Mouse (Mus musculus) CD4-positive, CD25-positive, alpha-beta regulatory T cell, adult 2 months (primary cell): Measurements from ENCODE around the gene Pafah1b2.

Experiments
- DNase-seq: peaks from one replicate; pipeline ENCODE4 v3.0.0-alpha.2; 2012; ENCODE audit warnings: low read depth, low spot score

The Pafah1b2 gene

DNA sequence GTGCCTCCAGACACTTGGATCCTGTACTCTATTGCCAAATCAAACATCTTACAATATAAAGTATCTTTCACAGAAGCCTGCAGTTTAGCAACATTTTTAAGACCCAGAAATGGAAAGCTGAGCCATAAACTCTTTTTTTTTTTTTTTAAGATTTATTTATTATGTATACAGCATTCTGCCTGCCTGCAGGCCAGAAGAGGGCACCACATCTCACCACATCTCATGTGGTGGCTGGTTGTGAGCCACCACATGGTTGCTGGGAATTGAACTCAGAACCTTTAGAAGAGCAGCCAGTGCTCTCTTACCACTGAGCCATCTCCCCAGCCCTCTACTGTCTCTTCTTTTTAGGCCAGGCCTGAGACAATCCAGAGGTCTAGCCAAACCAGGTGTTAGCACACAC, 31.2 kb downstream of the Pafah1b2 start:
- peak; percentile 64 for DNase-seq

DNA sequence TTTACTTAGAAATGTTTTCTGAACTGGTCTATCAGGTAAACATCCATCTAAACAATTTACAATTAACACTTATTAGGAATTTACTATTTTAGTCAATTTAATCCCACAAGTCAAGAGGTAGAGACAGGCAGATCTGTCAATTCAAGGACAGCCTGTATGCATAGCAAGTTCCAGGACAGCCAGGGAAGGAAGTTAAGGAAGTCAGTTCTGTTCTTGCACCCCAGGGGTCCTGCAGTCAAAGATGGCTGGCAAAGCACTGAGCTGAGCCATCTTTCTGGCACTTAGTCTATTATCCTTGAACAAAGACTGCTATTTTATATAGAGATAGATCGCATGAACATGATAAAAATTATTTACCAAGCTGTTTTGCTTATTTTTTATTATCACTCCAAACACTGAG, 31.9 kb downstream of the Pafah1b2 start:
- DNase-seq: no peak

DNA sequence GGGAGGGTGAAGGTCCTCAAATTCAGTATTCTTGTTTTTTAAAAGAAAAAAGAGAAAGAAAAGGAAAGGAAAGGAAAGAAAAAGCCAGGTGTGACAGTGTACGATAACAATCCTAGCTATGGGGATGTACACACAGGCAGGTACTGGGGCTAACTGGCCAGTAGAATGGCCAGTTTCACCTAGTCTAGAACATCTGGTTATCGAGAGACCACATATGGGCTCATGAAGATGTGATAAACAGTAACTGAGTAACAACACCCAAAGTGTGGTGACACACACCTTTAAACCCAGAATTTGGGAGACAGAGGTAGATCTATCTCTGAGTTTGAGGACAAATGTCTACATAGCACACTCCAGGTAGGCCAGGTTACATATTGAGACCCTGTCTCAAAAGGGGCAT, 32.7 kb downstream of the Pafah1b2 start:
- no peak for DNase-seq

DNA sequence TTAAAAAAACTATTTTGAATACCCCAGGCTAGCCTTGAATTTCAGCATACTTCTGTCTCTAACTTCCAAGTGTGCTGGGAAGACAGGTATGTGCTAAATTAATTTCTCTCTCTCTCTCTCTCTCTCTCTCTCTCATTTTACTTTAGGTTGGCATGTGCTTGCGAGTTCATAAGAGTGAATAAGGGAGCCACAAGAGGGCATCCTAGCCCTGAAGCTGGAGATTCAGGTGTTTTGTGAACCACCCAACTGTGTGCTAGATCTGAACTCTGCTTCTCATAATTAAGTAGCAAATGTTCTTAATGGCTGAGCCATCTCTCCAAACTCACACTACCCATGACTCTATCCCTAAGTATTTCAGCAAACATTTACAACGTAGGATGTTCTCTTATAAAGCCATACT, 35.6 kb downstream of the Pafah1b2 start:
- DNase-seq: peak; percentile 57

DNA sequence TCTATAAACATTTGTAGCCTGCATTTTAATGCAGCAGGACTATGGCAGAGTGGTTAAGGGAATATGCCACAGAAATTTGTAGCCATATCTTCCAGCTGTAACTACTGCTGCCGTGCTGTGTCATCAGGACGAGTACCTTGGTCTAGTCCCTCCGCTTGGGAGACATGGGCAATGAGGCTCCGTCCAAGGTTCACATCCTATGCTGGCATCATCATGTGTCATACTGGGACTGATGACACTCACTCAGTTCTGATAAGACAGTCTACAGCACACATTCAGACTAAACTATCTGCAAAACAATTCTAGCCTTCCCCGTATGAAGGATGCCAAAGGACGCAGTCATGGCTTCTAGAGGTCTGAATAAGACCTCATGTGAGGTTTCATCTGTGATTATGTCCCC, 48.9 kb downstream of the Pafah1b2 start:
- no peak for DNase-seq

DNA sequence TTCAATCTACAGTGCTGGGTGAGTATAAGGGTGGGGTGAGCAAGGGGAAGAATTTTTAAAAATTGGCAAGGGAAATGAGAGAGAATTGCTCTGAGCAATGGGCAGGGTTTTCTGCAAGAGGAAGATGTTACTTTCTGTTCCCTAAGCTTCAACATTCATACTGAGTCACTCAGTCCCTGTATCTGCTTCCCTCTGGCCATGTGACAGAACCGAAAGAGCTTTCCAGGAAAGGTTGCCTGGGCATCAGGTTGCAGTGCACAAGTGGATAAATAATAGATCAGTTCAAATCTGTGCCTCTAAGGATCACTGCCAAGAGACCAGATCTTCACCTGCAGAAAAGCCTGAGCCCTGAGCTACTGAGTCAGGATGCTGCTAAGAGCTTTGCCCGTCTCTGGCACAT, 50.6 kb downstream of the Pafah1b2 start:
- DNase-seq: no peak

DNA sequence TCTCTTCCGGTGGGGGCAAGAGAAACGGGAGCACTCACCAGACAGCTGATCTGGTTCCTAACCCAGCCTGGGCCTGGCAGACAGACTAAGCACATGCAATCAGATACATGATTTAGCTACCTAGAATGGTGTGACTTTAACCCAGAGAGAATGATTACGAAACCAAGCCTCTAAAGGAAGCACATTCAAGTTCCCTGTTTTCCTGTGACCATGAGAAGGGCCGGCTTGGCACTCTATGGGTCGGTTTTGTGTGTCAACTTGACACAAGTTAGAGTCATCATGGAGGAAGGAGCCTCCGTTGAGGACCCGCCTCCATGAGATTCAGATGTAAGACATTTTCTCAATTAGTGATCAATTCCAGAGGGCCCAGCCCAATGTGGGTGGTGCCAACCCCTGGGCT, 52.8 kb downstream of the Pafah1b2 start:
- no peak for DNase-seq

DNA sequence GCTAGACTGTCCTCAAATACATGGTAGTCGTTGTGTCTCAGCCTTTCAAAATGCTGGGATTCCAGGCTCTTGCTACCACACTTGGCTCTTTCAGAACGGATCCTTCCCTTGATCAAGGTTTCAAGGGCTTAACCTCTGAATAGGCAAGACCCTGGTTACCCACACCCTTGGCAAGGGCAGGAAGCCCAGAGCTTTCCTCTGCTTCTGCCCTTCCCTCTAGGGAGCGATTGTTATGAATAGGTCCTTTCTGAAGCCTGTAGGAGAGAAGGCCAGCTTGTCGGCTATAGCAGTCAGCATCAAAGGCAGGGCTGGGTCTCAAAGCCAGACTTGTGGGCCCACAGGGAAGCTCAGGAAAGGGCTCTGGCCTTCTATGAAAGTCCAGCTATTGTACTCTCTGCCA, 53.6 kb downstream of the Pafah1b2 start:
- no peak for DNase-seq

DNA sequence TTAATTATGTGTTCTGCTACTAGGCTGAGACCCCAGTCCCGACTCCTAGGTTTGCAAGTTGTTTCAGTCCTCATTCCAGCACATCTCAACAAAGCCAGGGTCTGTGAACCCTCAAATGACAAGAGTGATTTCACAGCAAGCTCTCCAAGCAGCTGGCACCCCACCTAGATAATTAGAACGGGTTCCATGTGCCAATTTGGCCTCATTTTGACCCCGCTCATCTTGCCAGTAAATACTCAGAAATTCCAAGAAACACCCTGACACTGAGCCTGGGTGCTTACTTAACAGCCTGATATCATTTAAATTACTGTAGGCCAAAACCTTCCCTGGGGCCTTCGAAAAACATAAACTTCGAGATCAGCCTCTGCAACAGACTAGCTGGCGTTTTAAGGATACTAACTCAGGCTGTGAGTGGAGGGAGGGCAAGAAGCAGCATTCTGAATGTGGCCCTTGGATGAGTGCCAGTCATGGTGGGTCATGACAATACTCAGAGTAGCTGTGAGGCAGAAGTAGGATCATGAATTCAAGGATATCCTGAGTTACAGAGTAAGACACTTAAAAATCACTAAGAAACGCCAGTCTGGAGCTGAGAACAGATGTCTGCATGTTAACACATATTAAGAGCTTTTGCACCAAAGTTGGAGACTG, 54.3 kb downstream of the Pafah1b2 start:
- no peak for DNase-seq

DNA sequence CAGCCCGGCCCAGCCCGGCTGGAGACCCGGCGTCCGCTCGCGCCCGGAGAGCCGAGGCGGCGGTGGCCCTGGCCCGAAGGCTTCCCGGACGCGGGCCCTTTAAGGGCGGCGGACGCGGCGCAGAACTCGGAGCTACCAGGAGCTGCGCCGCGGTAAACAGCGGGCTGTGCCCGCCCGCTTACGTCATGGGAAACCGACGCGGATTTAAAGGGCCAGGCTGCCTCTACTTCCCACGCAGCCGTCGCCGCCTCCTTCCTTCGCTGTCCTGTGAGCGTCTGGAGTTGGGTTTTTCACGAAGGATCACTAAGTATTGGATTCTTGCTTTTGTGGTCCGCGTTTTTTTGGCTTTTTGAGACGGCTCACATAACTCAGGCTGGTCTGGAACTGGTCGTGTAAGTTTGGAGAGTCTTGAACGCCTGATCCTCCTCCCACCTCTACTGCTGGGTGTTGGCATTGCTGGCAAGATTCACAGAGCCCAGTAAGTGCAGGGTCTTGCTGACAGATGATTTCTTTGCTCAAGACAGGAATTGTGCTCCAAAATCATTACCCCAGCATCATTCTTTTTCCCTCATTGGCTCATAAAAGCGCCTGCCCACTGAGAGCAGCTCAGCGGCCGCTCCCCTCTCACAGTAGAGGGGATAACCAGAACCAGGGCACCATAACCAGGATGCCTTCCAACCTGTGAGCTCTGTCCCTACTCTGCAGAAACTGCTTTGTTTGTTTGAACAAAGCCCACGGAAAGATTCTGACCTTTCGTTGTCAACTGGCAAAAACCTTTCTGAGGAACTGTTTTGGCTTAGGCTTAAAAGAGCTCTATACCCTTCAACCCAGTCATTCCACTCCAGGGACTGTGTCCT, 57.2 kb downstream of the Pafah1b2 start, which contains the start of gene Sidt2:
TSS of gene Sidt2 (minus strand) at position 152 of the 857 bp plus-strand sequence.
- peak; percentile 94 for DNase-seq

DNA sequence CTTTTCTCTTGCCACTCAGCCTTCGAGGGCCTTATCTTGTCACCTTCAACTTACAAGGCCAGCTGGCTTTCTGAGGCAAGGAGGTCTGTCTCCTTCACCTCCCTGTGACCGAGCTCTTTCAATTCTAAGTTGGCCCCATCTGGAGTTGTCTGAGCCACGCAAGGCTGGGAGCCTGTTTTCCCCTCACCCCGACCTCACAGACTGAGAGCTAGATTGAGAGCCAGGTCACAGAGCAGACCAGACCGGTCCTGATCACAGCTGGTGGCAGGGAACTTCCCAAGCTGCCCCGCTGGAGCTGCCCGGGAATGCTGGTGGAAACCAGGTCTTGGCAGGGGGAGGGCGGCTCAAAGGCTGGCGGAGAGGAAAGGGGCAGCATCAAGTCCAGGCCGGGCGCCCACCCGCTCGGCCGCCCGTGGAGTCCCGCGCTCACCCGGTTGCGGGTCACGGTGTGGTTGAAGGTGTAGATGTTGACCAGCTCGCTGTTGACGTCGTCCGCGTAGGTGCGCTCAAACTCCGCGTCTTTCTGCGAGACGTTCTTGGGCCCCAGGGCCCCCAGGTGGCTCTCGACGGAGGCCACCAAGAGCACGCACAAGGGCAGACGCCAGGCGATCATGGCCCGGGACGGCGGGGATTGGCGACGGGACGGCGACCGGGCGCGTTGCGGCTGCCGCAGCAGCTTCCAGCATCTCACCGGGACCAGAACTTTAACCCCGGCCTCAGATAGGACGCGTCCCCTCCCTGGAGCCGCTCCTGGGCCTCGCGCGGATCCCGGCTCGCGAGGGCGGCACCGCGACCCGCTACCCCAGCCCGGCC, 58.0 kb downstream of the Pafah1b2 start:
- DNase-seq: peak; percentile 76

DNA sequence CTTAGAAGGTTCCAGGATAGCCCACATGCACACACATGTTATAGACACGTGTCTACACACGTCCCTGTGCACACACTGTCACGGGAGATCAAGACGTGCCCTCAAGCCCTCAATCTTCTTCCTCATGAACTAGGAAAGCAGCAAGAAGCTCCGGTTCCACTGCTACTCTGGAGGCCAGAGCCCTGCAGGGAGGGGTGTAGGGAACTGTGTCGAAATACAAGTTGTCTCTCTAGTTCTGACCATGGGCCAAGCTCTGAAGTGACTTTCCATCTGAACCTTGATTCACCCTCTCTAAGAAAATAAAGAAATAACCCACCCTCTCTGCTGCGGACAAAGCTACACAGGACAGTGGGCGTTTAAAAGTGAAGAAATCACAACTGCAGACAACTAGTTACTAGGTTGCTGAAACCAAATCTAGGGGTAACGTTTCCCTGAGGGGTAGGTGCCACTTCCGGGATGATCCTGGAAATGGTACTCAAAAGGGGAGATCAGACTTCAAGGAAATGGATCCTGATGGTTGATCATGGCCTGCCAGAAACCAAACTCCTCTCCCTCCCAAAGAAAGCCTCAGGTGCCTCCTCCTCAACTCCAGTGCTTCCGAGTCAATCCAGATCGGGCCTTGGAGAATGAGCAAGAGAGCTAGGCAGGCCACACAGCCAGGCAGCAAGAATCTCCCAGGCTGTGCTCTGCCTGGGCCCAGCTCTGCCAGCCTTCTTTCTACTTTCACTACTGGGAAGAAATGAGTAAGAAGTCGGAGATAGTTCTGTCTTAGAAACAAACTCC, 58.8 kb downstream of the Pafah1b2 start:
- peak; percentile 61 for DNase-seq

DNA sequence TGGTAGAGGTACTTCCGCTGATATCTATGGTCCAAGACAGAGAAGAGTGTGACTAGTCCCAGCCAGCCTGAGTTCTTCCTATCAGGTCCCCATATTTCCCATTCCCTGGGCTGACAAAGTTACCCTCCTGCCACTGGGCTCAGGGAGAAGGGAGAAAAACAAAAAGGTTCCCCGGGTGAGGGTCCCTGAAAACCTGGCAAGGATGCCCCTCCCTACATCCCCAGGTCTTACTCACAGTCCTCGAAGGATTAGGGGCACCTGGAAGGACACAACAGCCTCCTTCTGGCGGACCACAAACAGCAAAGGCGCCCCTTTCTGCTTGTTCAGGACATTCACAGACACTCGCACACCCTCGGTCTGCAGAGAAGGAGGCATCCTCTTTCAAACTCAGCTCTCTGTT, 59.6 kb downstream of the Pafah1b2 start:
- no peak for DNase-seq

DNA sequence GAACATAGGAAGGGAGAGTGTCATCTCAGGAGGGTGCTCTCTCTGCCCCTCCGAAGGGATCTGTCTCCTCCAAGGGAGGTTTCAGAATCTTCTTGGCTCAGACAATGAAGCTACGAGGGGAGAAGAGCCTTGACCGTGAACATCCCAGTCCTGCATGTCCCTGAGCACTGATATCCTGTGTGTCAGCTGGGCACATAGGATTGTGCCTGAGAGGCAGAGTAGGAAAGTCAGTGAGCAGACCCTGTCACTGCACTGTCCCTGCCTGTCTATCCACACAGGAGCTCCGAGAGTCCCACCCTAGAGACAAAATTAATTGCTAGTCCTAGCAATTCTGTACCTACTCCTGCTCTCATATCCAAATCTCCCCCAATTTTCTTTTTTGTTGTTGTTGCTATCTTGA, 60.4 kb downstream of the Pafah1b2 start:
- DNase-seq: no peak

DNA sequence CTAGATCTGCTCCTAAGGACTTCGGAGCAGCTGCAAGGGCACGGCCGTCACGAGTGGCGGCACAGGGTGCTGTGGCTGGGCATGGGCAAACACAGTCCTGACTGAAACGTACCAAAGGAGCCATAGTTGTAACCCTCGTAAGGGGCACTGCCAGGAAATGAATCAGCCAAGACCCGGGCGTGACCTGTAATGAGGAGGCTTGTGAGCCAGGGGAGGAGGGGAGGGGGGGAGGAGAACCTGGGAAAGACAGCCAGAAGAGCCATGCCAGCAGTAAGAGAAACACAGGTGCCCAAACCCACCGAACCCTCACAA, 65.7 kb downstream of the Pafah1b2 start:
- peak; percentile 42 for DNase-seq

DNA sequence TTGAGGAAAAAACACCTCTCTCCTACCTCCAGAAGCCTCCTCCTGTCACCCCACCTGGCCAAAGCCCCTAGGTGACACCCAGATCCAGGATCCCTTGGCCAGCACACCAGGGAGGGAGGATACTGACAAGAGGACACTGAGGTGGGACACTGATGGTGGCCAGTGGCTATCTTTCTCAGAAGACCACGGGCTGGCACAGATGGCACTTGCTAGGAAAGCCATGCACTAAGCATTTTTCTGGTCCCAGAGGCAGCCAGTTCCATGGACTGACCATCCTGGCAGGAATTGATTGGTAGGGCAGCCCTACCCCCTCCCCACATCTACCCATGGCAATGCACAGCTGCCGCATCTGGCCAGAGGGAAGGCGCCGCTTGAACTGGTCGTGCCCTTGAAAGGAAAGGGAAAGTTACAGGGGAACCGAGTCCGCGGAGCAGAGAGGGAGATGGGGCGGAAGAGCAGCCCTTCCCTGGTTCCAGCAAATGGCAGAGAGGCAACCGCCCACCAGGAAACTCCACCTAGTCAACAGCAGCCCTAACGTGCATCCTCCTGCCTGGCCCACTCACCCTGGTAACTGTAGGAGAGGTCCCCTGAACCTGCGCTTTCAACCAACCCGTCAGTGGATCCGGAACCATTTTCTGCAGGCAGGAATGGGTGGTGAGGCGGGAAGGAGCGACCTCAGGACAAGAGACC, 66.2 kb downstream of the Pafah1b2 start:
- DNase-seq: peak; percentile 60

DNA sequence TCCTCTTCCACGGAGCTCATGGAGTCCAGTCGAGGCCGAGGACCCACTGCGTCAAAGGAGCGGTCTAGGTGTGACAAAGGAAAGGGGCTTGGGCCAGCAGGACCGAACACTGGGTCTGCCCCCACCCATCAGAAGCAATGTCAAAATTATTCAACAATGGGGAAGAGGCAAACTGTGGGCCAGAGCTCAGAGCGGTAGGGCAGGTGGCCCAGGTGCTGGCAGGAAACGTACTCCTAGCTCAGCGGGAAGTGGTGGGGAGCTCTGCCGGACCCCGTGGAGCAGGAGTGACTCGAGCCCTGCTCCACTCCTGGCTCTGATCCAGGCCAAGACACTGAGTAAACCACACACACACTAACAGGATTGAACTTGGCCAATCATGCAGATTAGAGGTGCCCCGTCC, 66.8 kb downstream of the Pafah1b2 start:
- DNase-seq: peak; percentile 52

DNA sequence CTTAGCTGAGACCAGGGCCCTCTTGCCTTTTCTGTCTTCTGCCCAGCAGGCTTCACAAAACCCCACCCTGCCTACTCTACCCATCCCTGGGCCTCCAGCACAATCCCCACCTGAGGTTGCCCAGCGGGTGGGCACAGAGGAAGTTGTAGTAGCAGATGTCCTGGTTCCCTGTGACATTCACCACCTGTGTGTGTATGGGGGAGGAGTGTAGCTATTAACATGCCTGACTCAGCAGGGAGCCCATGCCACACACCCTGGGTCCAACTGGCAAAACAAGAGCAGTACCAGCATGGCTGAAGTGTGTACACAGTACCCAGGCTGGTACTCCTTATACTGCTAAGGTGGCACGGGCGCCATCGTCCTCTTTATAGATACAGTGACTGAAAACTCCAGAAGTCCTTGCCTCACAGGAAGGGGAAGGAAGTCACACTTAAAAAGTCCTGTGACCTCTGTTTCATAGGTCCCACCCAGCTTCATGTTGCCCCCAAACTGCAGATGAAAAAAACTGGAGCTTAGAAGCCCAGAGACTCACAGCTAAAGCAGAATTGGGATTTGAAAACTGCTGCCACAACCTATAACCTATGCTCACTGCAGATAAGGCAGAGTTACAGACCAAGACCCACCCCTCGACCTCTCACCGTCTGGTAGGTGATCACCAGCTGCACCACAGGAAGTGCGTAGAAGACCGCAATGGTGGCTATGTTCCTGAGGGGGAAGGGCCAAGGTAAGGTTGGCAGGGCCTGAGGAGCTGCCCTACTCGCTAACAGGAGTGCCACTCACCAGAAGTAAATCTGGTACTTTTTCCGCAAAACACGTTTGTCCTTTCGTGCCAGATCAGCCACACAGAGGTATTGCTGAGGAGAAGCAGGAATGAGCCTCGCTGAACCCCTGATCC, 67.7 kb downstream of the Pafah1b2 start:
- peak; percentile 94 for DNase-seq

DNA sequence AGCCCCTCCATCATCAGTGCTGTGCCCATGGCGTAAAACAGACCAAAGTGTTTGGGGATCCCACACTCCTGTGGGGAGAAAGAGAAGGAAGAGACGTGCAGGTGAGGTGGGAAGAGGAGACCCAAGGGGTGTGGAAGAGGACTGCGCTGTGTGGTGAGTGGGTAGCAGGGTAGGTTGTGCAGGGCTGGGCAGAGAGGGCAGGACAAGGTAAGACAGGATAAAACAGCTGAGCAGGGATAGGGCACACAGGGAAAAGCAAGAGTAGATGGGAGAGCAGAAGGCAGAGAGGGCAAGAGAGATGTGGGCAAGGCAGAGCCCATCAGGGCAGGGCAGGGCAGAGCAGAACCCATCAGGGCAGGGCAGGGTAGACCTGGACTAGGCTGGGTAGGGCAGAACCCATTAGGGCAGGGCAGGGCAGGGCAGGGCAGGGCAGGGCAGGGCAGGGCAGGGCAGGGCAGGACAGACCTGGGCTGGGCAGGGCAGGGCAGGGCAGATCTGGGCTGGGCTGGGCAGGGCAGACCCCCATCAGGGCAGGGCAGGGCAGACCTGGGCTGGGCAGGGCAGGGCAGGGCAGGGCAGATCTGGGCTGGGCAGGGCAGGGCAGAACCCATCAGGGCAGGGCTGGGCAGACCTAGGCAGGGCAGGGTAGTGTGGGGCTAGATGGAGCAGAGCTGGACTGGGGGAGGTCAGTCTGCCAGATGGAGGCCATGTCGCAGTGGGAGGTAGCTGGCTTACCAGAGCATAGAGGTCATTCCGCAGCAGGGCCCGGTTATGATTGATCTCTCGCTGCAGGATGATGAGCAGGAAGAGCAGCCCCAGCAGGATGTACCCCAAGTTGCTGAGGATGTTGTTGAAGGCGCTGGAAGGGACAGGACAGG, 68.6 kb downstream of the Pafah1b2 start:
- DNase-seq: no peak
